Mouse (Mus musculus) heart, embryonic 14.5 days (tissue): ENCODE measurements around the gene Ltbp1. TPM values are rescaled to one million over a fixed set of nuclear protein-coding genes. Genes with fewer than 3 reads are reported as not detected.
"Not testable (repeated sequence)": the region's sequence is repeated elsewhere in the genome, so short reads cannot be mapped to it uniquely, and the experiment has no call there.

Experiments used
- ATAC-seq: fragments of 200-750 bp; cut with Nextera tagmentation; 2 replicates; pipeline ENCODE4 v1.8.0; 2017; ENCODE audit warnings: low read depth, moderate TSS enrichment; ENCODE audit not compliant: insufficient number of reproducible peaks, insufficient read depth, low FRiP score
- H3K27ac ChIP-seq, 2 experiments: fragments of 200-500 bp in 1 of 2; fragments of 300-500 bp in 1 of 2; sonication (generic) in 1 of 2; replicated peaks in 1 of 2; 2 replicates each; pipeline ENCODE4 v1.5.1; 2012 to 2014; ENCODE audit warnings: low read depth in 2 of 2, low read length in 2 of 2, control low read depth in 1 of 2, mild to moderate bottlenecking in 1 of 2, mixed read lengths in 1 of 2; ENCODE audit not compliant: control insufficient read depth in 1 of 2, insufficient read depth in 1 of 2
- H3K27me3 ChIP-seq: fragments of 300-500 bp; sonication (generic); 2 replicates; pipeline ENCODE4 v1.6.1; 2014; ENCODE audit warnings: mild to moderate bottlenecking, low read length, control low read depth; ENCODE audit not compliant: control insufficient read depth, insufficient read depth
- H3K36me3 ChIP-seq: fragments of 300-500 bp; sonication (generic); 2 replicates; pipeline ENCODE4 v1.6.1; 2014; ENCODE audit warnings: mild to moderate bottlenecking, control low read depth, low read length, mixed read lengths; ENCODE audit not compliant: control insufficient read depth, insufficient read depth
- H3K4me1 ChIP-seq, 2 experiments: fragments of 200-500 bp in 1 of 2; fragments of 300-500 bp in 1 of 2; sonication (generic) in 1 of 2; 2 replicates each; pipeline ENCODE4 v1.6.1; 2012 to 2014; ENCODE audit warnings: low read length in 2 of 2, control low read depth in 1 of 2, mixed read lengths in 1 of 2; ENCODE audit not compliant: control insufficient read depth in 2 of 2, insufficient read depth in 2 of 2
- H3K4me2 ChIP-seq: fragments of 300-500 bp; sonication (generic); 2 replicates; pipeline ENCODE4 v1.6.1; 2014; ENCODE audit warnings: mild to moderate bottlenecking, low read length
- H3K4me3 ChIP-seq, 2 experiments: fragments of 200-500 bp in 1 of 2; fragments of 300-500 bp in 1 of 2; sonication (generic) in 1 of 2; 2 replicates each; pipeline ENCODE4 v1.5.1; 2012 to 2014; ENCODE audit warnings: low read length in 2 of 2, mild to moderate bottlenecking in 2 of 2, control low read depth in 1 of 2, low read depth in 1 of 2, moderate library complexity in 1 of 2; ENCODE audit not compliant: control insufficient read depth in 1 of 2, insufficient read depth in 1 of 2
- H3K9ac ChIP-seq: fragments of 300-500 bp; sonication (generic); 2 replicates; pipeline ENCODE4 v1.6.1; 2014; ENCODE audit warnings: mild to moderate bottlenecking, low read length
- H3K9me3 ChIP-seq: fragments of 300-500 bp; sonication (generic); 2 replicates; pipeline ENCODE4 v1.6.1; 2016; ENCODE audit warnings: low read length, control low read depth; ENCODE audit not compliant: control insufficient read depth
- WGBS: fragments of 180-500 bp; shearing (Covaris S2); extraction: QIAGEN DNeasy Blood & Tissue Kit; methylation state at CpG from one replicate; pipeline ENCODE4 v1.1.7; 2014; 5-methylcytosine and 5-hydroxymethylcytosine counted together
- polyA plus RNA-seq: library from polyadenylated mRNA; unstranded; fragments of >200 nt; fragmentation: Nextera tagmentation; extraction: Ambion mirVana; gene quantifications from 2 replicates; pipeline ENCODE4 v1.2.1, GENCODE M21; 2014

Gene Ltbp1
- polyA plus RNA-seq, 1 experiment from 2014 or later, result 38.1 TPM

GRCm38 (mm10) chr17:75133983-75134382, 128.6 kb downstream of the Ltbp1 start:
- Histone ChIP-seq H3K27me3 (no peaks in the 10 kb centered on the region), H3K4me2 (no peak overlapping the region), H3K9ac (no peak overlapping the region), H3K36me3 (no peaks in the 10 kb centered on the region), H3K4me1 (no peaks in the 10 kb centered on the region), H3K27ac (no peak overlapping the region), H3K4me3 (no peak overlapping the region), H3K9me3 (no peaks in the 10 kb centered on the region)
- ATAC-seq, result no peak
- 91% methylated on average over 4 of the region's 4 CpGs for whole genome bisulfite sequencing

GRCm38 (mm10) chr17:75139731-75140130, 134.4 kb downstream of the Ltbp1 start:
- 68% methylated on average over 2 of the region's 2 CpGs for WGBS
- H3K27ac ChIP-seq, result no peak overlapping the region
- ATAC-seq, result no peak

GRCm38 (mm10) chr17:75142845-75143244, 137.5 kb downstream of the Ltbp1 start:
- H3K4me2 ChIP-seq, H3K36me3 ChIP-seq: not testable (repeated sequence)

More at GRCm38 (mm10) chr17:75139731-75140130, 134.4 kb downstream of the Ltbp1 start:
- Histone ChIP-seq H3K9ac (no peak overlapping the region), H3K4me1 (no peaks in the 10 kb centered on the region; a peak in 1 of 4 replicates), H3K36me3 (no peaks in the 10 kb centered on the region), H3K4me2 (no peak overlapping the region), H3K9me3 (no peaks in the 10 kb centered on the region), H3K27me3 (no peaks in the 10 kb centered on the region), H3K4me3 (no peak overlapping the region)

DNA sequence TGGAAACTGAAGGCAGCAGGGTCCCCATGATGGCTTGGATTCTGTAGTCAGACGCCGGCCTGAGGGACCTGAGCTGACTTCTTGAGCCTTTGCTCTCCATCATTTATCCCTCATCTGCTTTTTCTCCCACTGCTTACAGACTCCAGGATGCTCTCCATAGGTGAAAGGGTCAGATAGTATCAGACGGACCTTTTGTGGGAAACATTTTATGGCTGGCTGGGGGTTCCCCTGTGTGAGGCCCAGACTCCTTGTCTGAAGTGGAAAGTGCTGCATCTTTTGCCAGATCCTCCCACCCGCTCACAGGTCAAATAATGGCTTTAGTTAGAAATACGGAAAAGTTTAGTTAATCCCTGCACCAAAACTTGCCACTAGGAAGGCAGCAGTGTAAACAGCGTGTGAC, 138.6 kb downstream of the Ltbp1 start:
- Histone ChIP-seq H3K4me2 (no peak overlapping the region), H3K36me3 (no peaks in the 10 kb centered on the region), H3K27me3 (no peaks in the 10 kb centered on the region), H3K4me3 (no peak overlapping the region), H3K9ac (no peak overlapping the region), H3K4me1 (no peaks in the 10 kb centered on the region; a peak in 1 of 4 replicates), H3K27ac (no peak overlapping the region), H3K9me3 (no peaks in the 10 kb centered on the region)
- 68% methylated on average over 6 of the region's 6 CpGs for WGBS
- no peak for ATAC-seq

More at GRCm38 (mm10) chr17:75142845-75143244, 137.5 kb downstream of the Ltbp1 start:
- not testable (repeated sequence) for H3K9me3 ChIP-seq, H3K4me1 ChIP-seq, H3K27me3 ChIP-seq, H3K27ac ChIP-seq, H3K9ac ChIP-seq, ATAC-seq, H3K4me3 ChIP-seq
- 44% methylated on average over 7 of the region's 7 CpGs for WGBS

GRCm38 (mm10) chr17:75147218-75147617, 141.8 kb downstream of the Ltbp1 start:
- no peaks in the 10 kb centered on the region for H3K27me3 ChIP-seq
- no peak overlapping the region for H3K27ac ChIP-seq
- H3K4me1 ChIP-seq, result peaks cover 7 to 8% of the 10 kb centered on the region in 2 experiments
- no peak overlapping the region for H3K4me2 ChIP-seq
- no peaks in the 10 kb centered on the region for H3K9me3 ChIP-seq
- WGBS, result 88% methylated on average over 4 of the region's 4 CpGs
- no peaks in the 10 kb centered on the region for H3K36me3 ChIP-seq
- ATAC-seq, result no peak
- no peak overlapping the region for H3K4me3 ChIP-seq
- no peak overlapping the region for H3K9ac ChIP-seq

DNA sequence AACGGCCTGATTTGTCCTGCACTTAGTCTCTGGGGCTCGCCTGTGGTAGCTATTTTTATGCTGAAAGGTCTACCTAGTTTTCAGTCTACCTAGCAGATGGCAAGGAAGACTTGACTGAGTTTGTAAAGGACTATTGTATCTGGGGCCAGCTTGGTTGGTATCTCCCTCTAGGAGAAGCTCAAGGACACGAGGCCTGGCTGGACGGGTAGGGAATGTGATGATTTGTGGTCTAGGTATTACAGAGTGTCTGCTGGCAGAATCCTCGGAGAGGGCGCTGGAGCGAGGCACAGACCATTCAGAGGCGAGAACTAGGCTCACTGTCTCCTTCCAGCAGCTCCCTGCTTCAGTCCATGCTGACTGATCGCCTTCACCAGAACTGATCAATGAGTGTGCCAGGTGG, 146.4 kb downstream of the Ltbp1 start:
- ATAC-seq, result 0 out of 2 replicates have a peak, but pooled peaks have one; percentile 43
- H3K4me2 ChIP-seq, result peak overlapping the region; percentile 39
- WGBS, result 24% methylated on average over 9 of the region's 9 CpGs

GRCm38 (mm10) chr17:75153088-75153487, 147.7 kb downstream of the Ltbp1 start:
- peak overlapping the region in 1 of 2 experiments; percentile 25; a peak in 1 of 4 replicates for H3K27ac ChIP-seq
- WGBS, result 56% methylated on average over 6 of the region's 6 CpGs
- no peak overlapping the region for H3K4me3 ChIP-seq
- no peaks in the 10 kb centered on the region for H3K9me3 ChIP-seq
- H3K4me2 ChIP-seq, result no peak overlapping the region
- H3K27me3 ChIP-seq, result no peaks in the 10 kb centered on the region
- H3K36me3 ChIP-seq, result no peaks in the 10 kb centered on the region
- H3K4me1 ChIP-seq, result peaks cover 8 to 19% of the 10 kb centered on the region in 2 experiments
- no peak for ATAC-seq
- no peak overlapping the region for H3K9ac ChIP-seq

More for the DNA sequence above, 146.4 kb downstream of the Ltbp1 start:
- H3K9me3 ChIP-seq, result no peaks in the 10 kb centered on the region
- no peaks in the 10 kb centered on the region for H3K27me3 ChIP-seq
- no peaks in the 10 kb centered on the region for H3K36me3 ChIP-seq
- peak overlapping the region; percentile 16; the same call in 1 of the 2 replicates for H3K9ac ChIP-seq
- H3K4me3 ChIP-seq, result no peak overlapping the region
- peaks cover 8 to 19% of the 10 kb centered on the region in 2 experiments for H3K4me1 ChIP-seq
- H3K27ac ChIP-seq, result peak overlapping the region; percentile 62 to 75

GRCm38 (mm10) chr17:75158385-75158784, 153.0 kb downstream of the Ltbp1 start:
- Histone ChIP-seq H3K27me3 (no peaks in the 10 kb centered on the region), H3K4me3 (no peak overlapping the region), H3K9me3 (no peaks in the 10 kb centered on the region), H3K27ac (no peak overlapping the region), H3K4me2 (no peak overlapping the region), H3K36me3 (no peaks in the 10 kb centered on the region), H3K4me1 (peaks cover 2 to 9% of the 10 kb centered on the region in 2 experiments; a peak in 2 of 4 replicates), H3K9ac (no peak overlapping the region)
- 58% methylated on average over 6 of the region's 6 CpGs for WGBS
- no peak for ATAC-seq
